Mouse (Mus musculus) embryonic fibroblast, embryonic 13.5 days (primary cell): ENCODE measurements around the gene Usp7.

Experiments used
- CTCF ChIP-seq: IDR thresholded peaks from 2 replicates; pipeline ENCODE4 v1.5.1; 2011; ENCODE audit warnings: mild to moderate bottlenecking, control low read depth, low read length, moderate library complexity, borderline replicate concordance; ENCODE audit not compliant: insufficient read depth
- POLR2A ChIP-seq: IDR thresholded peaks from 2 replicates; pipeline ENCODE4 v1.6.1; 2011; ENCODE audit warnings: low read depth, mild to moderate bottlenecking, control low read depth, low read length, moderate library complexity

DNA sequence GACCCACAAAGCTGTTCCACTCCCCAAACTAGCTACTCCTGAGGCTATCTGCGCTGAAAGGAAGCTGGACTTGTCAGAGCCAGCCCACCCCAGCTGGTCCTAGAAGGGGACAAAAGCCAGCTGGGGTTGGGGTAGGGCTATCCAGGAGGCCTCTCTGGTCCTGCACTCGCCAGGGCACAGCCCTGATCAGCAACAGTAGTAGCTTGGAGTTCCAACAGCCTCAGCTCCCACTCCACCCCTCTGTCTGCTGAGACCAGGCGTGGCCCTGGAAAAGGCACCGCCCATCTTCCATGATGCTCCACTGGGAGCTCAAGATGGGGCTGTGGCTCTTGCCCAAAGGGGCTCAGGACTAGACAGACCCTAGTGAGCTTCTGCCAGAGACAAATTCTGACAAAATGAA lies 124.3 kb downstream of the Usp7 start:
- no peak for TF ChIP-seq CTCF
- TF ChIP-seq POLR2A, result no peak
